ENCODE assay signal across 8 mouse cellular contexts in the genomic region with DNA sequence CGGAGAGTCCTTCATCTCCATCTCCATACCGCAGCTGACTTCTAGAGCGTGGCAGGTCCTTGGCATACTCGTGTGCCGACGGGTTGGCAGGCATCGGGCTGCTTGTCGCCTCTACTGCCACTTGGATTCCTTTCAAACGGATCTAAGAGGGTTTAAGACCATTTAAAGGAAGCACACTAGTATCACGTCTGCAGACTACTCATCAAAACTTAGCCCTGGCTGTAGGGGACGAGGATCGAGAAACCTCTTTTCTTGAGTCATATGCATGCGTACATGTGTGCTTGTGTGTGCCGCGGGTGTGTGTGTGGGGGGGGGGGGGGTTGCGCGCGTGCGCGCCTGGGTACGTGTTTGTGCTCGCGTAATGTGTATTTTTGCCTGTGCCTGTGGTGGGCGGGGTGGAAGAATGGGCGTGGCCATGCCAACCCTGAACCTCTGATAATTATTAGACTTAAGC. TPM values are rescaled to one million over a fixed set of nuclear protein-coding genes. Genes with fewer than 3 reads are reported as not detected.
A peak's percentile ranks its signal among the peaks of the same experiment; 100 is the strongest.
DNase-seq lines count a peak whose midpoint lies in the region; ATAC-seq lines count a peak whose summit lies in the region.

No protein-coding gene starts in this region.

- peak overlapping the region; percentile 55 for H3K9ac ChIP-seq in forebrain, embryonic 15.5 days (replicated peaks)

- ATAC-seq in forebrain, embryonic 15.5 days (replicated peaks): peak; percentile 44
- ATAC-seq in hematopoietic stem cell, adult 5-6 weeks (replicated peaks in 1 of 2; ENCODE audit: insufficient read depth in 1 of 2, low FRiP score in 2 of 2, low TSS enrichment in 1 of 2, low read depth in 1 of 2, poor library complexity in 2 of 2, severe bottlenecking in 2 of 2): peak; percentile 17 to 33; a peak in 3 of 4 replicates

- peak overlapping the region; percentile 99 for H3K27ac ChIP-seq in forebrain, embryonic 15.5 days (replicated peaks)

- DNase-seq in MN1 (ENCODE audit: low spot score): peak; percentile 76
- DNase-seq in cerebellum, adult 11-12 months: peak; percentile 82
- peak; percentile 43 to 52 for DNase-seq in layer of hippocampus, postnatal 14 days (ENCODE audit: low spot score in 2 of 2)
- DNase-seq in lung, postnatal 25 days (ENCODE audit: low spot score): peak; percentile 71
- peak; percentile 25 for DNase-seq in right cerebral cortex, adult 18-20 months
- DNase-seq in urinary bladder, postnatal 36 days (ENCODE audit: low spot score in 2 of 2): peak; percentile 37 to 64

- no peaks in the 10 kb centered on the region for H3K9me3 ChIP-seq in forebrain, embryonic 15.5 days

- H3K4me3 ChIP-seq in forebrain, embryonic 15.5 days: peak overlapping the region; percentile 98

- H3K27me3 ChIP-seq in forebrain, embryonic 15.5 days: no peaks in the 10 kb centered on the region

- no peaks in the 10 kb centered on the region for H3K36me3 ChIP-seq in forebrain, embryonic 15.5 days

- H3K4me1 ChIP-seq in forebrain, embryonic 15.5 days: peaks cover 13% of the 10 kb centered on the region

- under 1% methylated on average over 25 of the region's 25 CpGs for WGBS in forebrain, embryonic 15.5 days

- H3K4me2 ChIP-seq in forebrain, embryonic 15.5 days (replicated peaks): peak overlapping the region; percentile 83

RNA-seq across cellular contexts. Expression of gene Sap30, which starts 0.7 kb away (rescaled TPM):
- polyA plus RNA-seq in forebrain, embryonic 15.5 days (2015; fragmentation: Nextera tagmentation; extraction: Ambion mirVana): 78.6 and 81.8 TPM in 2 replicates
- total RNA-seq in hematopoietic stem cell, adult 5-6 weeks (2017): 40.9 and 55.7 TPM in 2 replicates
- 10 to 100 TPM in 1 of 2 experiments, 1 to 10 TPM in 1; 9.0 to 13.7 TPM for total RNA-seq in layer of hippocampus, postnatal 14 days (2021)

RNA-seq across cellular contexts. Expression of gene Hmgb2, which starts 23.4 kb away (rescaled TPM):
- polyA plus RNA-seq in forebrain, embryonic 15.5 days (2015; fragmentation: Nextera tagmentation; extraction: Ambion mirVana): 225 and 249 TPM in 2 replicates
- total RNA-seq in hematopoietic stem cell, adult 5-6 weeks (2017): 367 and 434 TPM in 2 replicates
- total RNA-seq in layer of hippocampus, postnatal 14 days (2021): 10 to 100 TPM; 13.8 to 15.5 TPM

RNA-seq across cellular contexts. Expression of gene Scrg1, which starts 32.6 kb away (rescaled TPM):
- polyA plus RNA-seq in forebrain, embryonic 15.5 days (2015; fragmentation: Nextera tagmentation; extraction: Ambion mirVana): 14.2 and 14.8 TPM in 2 replicates
- total RNA-seq in hematopoietic stem cell, adult 5-6 weeks (2017): 2.4 TPM in 1 of 2 replicates, not detected in the other
- 10 to 100 TPM; 90.2 to 98.9 TPM for total RNA-seq in layer of hippocampus, postnatal 14 days (2021)

Comparison
In these comparisons a context has a peak if more than half of its experiments do, and no peak if none do; other contexts are left out.
1. Peak in every context shown above with its lines: DNase-seq, ATAC-seq, H3K4me3 ChIP-seq and H3K27ac ChIP-seq.
2. DNase-seq: peak in every context shown above with its lines; median percentile 82 in cerebellum, adult 11-12 months; 76 in MN1; 71 in lung, postnatal 25 days; 50 in urinary bladder, postnatal 36 days; 48 in layer of hippocampus, postnatal 14 days; 25 in right cerebral cortex, adult 18-20 months.
3. RNA of gene Hmgb2, which starts 23.4 kb away (total RNA-seq): 367 to 434 TPM in hematopoietic stem cell, adult 5-6 weeks; 13.8 to 15.5 TPM in layer of hippocampus, postnatal 14 days; every median in the first group is over 10 times any median in the second.
4. RNA of gene Scrg1, which starts 32.6 kb away (total RNA-seq): 90.2 to 98.9 TPM in layer of hippocampus, postnatal 14 days; 2.4 TPM in hematopoietic stem cell, adult 5-6 weeks; every median in the first group is over 10 times any median in the second.